Mouse (Mus musculus): ENCODE results near the gene Agap3.

Gene Agap3

DNA sequence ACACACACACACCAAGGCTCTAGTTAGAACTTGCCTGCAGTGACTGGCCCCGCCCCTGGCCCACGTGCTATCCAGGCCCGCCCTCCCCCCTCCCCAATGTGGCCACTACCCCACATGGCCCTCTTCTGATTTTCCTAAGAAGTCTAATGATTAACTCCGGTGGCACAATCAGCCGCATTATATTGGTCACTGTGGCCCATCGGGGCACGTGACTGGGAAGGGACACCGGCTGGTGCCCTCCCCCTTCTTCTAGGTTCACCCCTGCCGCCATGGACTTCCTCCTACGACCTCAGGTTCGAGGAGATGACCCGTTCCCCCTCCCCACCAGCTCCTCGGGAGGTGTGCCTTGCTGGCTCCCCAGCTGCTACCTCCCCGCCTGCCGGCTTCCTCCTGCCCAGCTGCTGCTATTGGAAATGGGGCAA lies 24.0 kb upstream of the Agap3 start:
- in situ Hi-C loops (cut with MboI; ENCODE audit: low sequenced_read_pairs) = no loop called here

DNA sequence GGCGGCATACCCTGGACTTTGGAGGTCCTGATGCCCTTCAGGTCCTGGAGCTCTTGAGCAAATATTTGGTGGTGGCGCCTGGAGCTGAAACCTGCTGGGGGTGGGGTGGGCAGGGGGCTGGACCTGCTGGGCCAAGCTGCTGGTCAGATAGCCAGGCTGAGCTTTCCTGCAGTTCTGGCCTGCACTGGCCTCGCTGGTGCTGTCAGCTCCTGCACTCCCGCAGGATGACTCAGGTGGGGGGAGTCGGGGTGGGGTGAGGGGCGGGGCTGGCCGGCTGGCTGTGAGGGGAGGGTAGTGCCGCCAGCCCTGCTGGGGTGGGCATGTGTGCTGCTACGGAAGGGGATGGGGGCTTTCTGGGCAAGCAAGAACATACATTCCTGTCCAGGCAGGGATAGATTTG lies 23.4 kb upstream of the Agap3 start:
- in situ Hi-C loops (cut with MboI; ENCODE audit: low sequenced_read_pairs) = no loop called here

DNA sequence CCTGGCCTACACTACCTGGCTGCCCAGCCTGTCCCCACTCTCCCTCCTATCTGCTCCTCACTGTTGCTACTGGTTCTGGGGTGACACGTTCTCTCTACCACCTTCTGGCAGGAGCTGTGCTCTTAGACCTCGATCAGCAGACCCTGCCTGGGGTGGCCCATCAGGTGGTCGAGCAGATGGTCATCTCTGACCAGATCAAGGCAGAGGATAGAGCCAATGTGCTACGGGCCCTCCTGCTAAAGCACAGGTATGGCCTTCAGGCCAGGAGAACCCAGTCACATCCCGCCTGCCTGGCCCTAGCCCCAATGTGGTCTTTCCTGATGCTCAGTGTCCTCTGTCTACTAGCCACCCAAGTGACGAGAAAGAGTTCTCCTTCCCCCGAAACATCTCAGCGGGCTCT lies 18.0 kb upstream of the Agap3 start:
- in situ Hi-C loops (cut with MboI; ENCODE audit: low sequenced_read_pairs) = no loop called here

DNA sequence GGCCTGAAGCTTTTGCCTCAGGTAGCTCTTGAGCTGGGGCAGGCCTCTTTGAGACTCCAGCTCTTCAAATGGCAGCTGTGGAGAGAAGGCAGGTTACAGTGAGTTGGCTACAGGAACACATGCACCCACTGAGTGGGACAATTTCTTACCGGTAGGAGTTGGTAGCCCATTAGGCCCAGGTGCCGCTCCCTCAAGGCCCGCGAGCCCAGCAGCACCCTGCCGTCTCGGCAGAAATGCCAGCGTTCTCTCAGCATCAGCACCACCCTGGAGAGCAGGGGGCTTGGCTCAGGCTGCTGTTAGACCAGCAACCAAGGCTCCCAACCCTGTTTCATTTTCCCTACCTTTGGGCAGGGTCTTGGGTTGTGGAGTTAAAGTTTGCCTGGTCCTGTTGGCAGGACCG lies 10.8 kb upstream of the Agap3 start:
- in situ Hi-C loops (cut with MboI; ENCODE audit: low sequenced_read_pairs) = no loop called here

DNA sequence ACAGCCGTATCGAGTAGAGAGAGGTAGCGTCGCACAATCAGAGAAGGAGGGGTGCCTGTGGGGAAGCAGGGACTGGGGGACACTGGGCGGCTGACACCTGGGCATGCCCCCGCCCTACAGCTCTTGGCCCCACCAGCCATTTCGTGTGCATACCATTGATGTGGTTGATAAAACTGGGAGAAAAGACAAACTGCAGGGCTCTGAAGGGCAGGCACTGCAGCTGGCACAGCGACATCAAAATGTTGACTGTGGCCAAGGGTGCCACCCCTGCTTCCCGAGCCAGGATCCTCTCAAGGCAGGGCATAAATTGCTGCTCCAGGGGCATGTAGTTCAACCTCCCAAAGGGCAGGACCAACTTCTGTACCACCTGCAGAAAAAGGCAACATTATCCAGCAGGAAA lies 9.9 kb upstream of the Agap3 start:
- in situ Hi-C loops (cut with MboI; ENCODE audit: low sequenced_read_pairs) = no loop called here

DNA sequence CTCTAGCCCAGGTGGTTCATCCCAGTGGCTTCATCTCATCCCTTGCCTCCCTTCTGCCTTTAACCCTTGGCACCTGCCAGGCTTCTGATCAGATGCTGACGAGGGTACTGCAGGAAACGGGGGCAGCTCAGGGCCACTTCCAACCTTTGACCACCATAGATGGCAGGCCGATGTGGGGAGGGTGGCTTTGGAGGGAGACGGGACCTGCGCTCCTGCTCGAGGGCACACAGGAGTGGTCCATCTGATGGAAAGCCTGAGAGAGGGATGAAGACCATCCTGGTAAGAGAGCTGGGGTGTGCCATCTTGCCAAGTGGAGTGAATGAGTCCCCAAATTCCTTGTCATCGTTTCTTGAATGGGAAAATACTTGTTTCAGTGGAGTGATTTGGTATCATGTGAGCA lies 8.8 kb upstream of the Agap3 start:
- in situ Hi-C loops (cut with MboI; ENCODE audit: low sequenced_read_pairs) = no loop called here

DNA sequence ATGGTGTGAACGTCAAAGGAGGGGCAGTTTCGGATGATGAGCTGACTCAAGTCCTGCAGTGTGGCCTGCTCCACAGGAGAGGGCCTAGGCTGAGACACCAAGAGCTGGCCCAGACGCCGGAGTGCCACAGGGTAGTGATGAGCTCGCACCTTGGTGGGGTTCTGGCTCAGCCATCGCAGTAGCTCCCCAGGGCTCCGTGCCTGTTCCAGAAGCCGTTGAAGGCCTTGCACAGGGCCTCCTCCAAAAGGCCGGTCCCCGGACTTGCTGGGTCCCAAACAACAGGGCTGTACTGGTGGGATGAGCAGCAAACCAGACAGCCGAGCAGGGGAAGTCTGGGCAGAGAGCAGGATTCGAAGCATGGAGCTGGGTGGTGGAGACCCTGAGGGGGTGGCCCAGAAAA lies 8.1 kb upstream of the Agap3 start:
- in situ Hi-C loops (cut with MboI; ENCODE audit: low sequenced_read_pairs) = no loop called here

DNA sequence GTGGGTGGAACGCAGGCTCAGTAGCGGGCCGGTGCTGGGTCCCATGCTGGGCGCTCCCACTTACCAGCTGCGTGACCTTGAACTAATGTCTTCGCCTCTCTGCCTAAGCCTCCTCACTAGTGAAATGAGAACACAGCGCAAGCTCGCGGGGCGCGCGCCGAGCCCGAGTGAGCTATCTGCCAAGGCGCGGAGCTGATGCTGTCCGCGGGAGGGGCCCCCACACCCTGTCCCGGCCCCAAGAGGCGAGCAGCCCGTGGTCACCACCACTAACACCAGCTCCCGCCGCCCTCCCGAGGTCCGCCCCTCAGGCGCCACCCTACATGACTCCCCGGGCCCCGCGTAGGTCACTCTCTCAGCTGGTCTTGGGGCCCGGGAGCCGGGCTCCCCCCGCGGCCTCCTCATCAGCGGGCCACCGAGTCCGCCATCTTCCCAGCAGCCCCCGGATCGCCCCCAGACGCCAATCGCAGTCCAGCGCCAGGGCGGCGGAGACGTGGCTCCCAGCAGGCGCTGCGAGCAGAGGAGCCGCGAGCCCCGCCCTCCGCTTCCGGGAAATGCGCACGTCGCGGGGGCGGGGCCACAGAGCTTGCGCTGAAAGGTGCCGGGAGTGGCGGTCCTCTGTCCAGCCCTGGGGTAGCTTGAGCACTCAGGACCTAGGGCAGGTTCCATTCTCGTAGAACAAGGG lies 7.1 kb upstream of the Agap3 start, which contains the start of gene Fastk:
TSS of gene Fastk (minus strand) at position 542 of the 682 bp plus-strand sequence.
- in situ Hi-C loops (cut with MboI; ENCODE audit: low sequenced_read_pairs) = no loop called here

DNA sequence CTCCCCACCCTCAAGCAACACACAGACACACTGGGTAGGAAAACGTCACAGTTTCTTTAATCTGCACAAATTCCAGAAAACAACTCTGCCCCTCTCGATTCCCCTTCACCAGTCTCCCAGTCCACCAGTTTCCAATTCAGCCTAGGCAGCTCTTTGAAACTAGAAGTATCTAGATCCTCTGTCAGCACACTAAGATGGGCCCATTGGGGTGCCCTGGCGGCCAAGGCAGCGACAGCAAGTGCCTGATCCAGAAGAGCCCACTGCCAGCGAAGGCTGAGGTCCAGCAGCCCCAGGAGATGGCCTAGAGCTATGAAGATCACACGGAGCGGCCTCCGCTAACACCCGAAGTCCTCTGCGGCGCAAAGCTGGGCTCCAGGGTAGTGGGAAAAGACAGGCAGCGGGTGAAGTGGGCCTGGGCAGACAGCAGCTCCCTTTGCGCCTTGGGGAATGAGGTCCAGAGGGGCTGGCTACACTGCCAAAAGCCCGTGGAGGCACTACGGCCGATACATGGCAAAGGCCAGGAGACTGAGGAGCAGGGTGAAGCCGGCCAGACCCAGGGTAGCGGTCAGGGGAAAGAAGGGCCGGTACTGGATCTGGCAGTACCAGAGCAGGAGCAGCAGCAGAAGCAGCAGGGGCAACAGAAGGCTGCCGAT lies 6.4 kb upstream of the Agap3 start:
- in situ Hi-C loops (cut with MboI; ENCODE audit: low sequenced_read_pairs) = no loop called here

DNA sequence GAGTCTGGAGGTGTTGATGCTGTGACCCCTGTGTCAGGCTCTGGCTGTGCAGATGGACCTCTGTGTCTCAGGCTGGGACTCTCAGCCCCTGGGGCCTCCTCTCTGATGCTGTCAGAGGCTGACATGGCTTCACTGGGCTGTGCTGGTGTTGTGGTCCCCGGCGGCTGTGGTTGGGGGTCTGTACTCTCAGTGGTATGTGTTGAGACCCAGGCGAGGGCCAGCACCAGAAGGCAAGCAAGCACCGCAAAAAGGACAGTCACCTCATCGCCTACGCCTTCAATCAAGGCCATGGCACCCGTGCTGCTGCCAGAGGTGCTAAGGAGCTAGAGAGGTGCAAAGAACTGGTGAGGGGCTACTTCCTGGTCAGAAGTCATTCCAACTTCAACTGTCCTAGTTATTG lies 5.3 kb upstream of the Agap3 start:
- in situ Hi-C loops (cut with MboI; ENCODE audit: low sequenced_read_pairs) = no loop called here

DNA sequence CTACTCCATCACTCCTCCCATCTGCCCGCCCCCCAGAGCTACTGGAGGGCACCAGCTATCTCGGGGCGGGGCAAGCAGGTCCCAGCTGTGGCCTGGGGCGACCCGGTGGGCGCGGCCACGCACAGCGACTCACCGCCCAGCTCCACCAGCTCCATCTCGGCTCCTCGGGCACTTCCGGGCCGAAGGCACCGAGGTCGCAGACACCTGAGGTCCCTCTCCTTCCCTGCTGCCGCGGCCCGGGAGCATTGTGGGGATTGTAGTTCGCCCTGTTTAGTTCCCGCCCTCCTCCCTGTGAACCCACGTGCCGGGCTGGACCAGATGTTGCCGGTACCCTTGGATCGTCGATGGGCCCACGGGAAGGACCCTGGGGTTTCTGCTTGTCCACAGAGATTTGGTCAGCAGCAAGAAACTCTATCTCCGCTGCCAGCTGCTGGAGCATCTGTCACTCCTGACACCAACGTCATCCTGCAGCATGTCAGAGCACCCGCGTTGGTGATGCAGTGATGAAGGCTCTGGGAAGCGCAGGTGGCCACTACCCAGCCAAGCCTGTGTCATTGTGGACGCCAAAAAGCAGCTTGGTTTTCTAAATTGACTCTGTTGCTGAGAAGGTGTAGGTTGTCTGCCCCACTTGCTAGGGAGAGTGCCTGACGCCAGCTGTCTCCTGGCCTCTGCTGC lies 4.2 kb upstream of the Agap3 start, which contains the start of gene Tmub1:
TSS of gene Tmub1 (minus strand) at position 231 of the 675 bp plus-strand sequence.
- in situ Hi-C loops (cut with MboI; ENCODE audit: low sequenced_read_pairs) = no loop called here

DNA sequence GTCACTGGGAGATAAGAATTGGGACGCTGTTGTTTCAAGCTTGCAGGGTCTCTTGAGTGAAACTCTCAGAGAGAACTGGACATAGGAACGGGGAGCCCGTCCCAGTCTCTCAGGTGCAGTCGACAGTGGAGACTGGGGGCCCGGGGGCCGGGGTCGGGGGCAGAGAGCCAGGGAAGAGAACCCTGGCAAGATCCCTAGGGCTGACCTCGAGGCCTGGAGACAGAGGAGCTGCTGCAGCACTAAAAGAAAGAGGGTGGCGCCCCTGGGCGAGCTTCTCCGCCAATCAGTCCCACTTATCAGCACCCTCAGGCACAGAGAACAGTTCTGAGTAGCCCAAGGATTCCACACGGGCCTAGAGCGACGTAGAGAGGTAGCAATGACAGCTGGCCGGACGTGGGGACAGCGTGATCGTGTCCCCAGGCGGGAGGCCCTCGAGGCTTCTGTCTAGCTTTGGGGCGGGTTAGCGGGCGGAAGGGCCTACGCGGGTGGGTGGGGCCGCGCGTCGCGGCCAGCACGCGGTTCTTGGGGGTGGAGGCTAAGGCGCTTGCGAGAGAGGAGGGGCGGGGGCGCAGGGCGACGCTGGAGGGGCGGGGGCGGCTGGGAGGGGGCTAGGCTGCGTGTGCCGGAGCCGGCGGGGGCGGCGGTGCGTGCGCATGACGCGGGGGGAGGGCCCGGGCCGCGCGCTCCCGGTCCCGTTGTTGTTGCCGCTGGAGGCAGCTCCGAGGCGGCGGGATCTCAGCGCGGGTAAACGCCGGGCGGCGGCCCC lies 530 bp upstream of the Agap3 start:
- in situ Hi-C loops (cut with MboI; ENCODE audit: low sequenced_read_pairs) = no loop called here

DNA sequence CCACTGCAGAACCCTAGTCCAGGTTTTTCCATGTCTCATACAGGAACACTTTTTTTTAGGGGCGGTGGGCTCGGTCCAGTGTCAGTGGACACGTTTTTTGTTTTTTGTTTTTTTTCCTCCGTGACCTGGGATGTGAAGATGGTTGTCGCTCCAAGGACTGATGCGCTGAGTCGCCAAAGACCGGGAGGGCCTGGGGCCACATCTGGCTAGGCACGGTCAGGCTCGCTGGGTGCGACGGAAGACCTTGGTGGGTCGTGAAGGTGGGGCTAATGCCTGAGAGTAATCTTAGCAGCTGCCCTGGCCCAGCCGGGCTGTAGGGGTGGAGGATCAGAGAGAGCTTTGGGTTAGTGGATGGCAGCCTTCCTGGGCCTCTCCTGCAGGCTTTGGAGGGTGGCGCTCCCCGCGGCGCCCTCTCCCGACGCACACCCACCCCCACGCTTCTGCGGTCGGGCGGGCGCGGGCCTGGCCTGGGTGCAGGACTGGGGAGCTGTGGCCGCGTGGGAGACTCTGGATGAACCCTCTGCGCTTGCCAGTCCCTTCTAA lies 785 bp downstream of the Agap3 start:
- in situ Hi-C loops (cut with MboI; ENCODE audit: low sequenced_read_pairs) = no loop called here

DNA sequence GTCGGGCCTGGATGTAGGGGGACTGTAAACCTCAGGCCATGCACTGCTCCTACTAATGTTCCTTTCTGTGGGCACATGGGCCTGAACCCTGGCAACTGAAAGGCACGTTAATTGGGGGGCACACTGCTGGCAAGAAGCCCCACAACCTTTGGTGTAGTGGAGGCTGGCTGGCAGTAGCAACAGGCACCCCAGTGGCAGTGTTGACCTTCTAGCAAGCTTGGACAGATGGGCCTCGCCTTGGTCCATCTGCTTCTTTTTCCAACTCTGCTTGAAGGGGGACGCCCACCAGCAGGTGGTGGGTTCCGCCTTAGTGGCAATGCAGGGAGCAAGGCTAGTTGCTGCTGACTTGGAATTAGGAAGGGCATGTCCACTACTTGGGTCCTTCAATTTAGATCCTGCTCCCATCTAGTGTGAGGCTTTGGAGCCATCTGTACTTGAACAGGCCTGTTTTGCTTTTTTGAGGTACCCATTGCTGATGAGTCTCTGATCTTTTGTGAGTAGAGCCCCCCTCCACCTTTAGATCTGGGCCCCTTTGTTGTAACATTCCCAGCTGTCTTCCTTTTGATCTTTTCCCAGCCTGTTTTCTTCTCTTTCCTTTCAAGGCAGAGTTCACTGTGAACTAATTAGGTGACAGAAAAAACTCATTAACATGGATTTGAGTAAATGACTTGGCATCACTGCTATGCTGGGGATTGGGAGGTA lies 1.5 kb downstream of the Agap3 start:
- in situ Hi-C loops (cut with MboI; ENCODE audit: low sequenced_read_pairs) = no loop called here

DNA sequence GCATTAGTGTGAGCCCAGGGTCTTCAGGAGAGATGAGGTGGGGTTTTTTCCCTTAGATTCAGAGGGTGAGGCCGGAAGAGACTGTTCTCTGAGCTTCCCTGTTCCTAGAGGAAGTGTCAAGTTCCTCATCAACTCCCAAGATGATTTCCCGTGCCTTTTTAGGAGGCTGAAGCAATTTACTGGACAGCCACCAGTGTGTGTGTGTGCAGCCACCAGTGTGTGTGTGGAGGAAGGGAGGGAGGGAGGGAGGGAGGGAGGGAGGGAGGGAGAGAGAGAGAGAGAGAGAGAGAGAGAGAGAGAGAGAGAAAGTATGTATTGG lies 2.0 kb downstream of the Agap3 start:
- in situ Hi-C loops (cut with MboI; ENCODE audit: low sequenced_read_pairs) = no loop called here

DNA sequence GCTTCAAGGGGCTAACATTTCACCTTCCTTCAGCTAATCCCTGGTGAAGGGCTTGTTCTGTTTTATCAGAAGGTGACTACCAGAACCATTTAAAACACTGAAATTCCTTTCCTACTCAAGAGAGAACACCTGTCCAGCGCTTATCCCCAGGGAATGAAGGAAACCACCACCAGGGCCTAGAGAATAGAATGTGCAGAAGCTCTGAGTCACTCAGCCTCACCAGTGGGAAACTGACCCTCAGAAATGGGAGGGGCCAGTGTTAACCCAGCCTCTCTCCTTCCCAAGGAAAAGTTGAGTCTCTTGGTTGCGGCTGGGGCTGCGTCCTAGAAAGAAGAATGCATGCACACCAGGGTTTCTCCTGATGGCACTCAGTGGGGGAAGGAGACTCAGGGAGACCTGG lies 3.1 kb downstream of the Agap3 start:
- in situ Hi-C loops (cut with MboI; ENCODE audit: low sequenced_read_pairs) = no loop called here

DNA sequence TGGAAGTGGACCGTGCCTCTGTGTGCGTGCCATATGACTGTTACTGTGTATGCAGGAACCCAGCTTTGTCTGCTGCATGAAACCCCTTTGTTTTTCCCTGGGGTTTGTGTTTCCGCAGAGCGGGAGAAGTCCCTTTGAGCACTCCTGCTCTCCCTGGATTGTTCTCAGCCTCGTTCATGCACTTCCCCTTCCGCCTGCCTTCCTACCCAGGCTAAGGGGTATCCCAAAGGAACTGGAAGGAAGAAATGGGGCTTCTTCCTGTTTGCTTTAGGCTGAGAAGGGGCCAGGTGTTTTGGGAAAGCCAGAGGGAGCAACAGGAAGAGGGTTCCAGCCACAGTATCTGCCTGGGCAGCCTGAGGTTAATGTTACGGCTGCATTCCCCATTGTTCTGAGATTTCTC lies 3.6 kb downstream of the Agap3 start:
- in situ Hi-C loops (cut with MboI; ENCODE audit: low sequenced_read_pairs) = no loop called here

DNA sequence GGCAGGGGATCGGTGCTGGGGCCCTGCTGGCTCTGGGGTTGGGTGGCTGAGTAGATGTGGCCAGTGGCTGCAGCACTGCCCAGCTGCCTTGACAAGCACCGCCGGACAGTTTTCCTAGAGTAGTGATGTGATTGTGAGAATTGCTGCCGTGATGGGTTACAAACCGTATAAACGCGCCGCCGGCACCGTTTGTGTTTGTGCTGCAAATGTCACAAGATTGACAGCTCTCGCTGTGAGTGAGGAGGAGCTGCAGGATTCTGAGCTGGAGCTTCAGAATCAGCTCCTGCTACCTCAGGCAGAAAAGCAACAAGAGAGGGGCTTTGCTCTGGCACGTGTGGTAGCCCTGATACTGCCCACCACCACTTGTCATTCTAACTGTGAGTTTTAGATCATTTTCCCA lies 14.8 kb downstream of the Agap3 start:
- in situ Hi-C loops (cut with MboI; ENCODE audit: low sequenced_read_pairs) = no loop called here

DNA sequence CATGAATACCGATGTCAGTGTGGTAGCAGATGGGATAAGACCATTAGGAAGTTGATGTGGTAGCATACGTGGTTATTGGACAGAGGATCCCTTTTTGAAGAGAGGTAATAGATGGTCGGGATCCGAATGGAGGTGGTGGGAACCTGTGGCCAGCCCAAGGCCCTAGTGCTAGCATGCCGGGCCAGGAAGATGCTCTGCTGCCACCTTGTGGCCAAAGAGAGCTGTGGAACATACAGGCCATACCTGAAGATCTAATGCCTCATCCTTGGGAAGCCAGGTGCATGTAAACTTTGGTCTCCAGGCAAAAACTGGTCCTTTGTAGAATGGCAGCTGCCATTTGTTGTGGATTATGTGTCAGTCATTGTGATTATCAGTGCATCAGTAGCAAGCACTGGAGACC lies 18.6 kb downstream of the Agap3 start:
- in situ Hi-C loops (cut with MboI; ENCODE audit: low sequenced_read_pairs) = no loop called here

DNA sequence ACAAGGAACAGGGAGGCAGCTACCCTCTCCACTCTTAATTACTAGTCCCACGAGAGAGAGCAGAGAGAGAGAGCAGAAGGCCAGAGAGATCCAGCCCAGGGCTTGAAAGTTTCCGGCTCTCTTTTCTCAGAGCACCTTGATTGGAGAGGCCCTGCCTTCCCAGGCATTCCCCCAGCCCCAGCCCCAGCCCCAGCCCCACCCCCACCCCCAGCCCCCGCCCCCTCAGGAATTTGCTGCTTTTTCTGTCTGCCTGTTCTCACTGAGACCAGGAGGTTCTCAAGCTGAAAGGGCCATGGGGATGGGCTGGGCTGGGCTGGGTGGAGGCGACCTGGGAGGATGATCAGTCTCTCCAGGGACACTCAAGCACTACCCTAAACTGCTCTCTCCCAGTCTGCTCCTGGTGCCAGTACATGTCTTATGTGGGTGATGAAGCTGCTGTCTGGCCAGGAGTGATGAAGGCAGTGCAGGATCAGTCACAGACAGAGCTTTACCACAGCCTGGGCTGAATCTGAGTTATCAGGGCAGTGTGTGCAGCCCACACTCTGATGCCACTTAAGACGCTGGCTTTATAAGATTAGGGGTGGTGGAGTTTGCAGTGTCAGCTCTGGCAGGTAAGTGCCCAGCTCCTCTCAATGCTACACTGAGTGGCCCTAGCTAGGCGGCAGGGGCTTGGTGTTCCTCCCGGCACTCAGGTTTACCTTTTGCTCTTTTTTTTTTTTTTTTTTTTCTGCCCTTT lies 21.1 kb downstream of the Agap3 start:
- in situ Hi-C loops (cut with MboI; ENCODE audit: low sequenced_read_pairs) = no loop called here
